Mouse (Mus musculus) heart, embryonic 14.5 days (tissue): Measurements from ENCODE around the gene Blvrb. TPM values are rescaled to one million over a fixed set of nuclear protein-coding genes. Genes with fewer than 3 reads are reported as not detected.

Source experiments
- ATAC-seq: fragments of 200-750 bp; cut with Nextera tagmentation; 2 replicates; pipeline ENCODE4 v1.8.0; 2017; ENCODE audit warnings: low read depth, moderate TSS enrichment; ENCODE audit not compliant: insufficient number of reproducible peaks, insufficient read depth, low FRiP score
- H3K27ac ChIP-seq, 2 experiments: fragments of 200-500 bp in 1 of 2; fragments of 300-500 bp in 1 of 2; sonication (generic) in 1 of 2; replicated peaks in 1 of 2; 2 replicates each; pipeline ENCODE4 v1.5.1; 2012 to 2014; ENCODE audit warnings: low read depth in 2 of 2, low read length in 2 of 2, control low read depth in 1 of 2, mild to moderate bottlenecking in 1 of 2, mixed read lengths in 1 of 2; ENCODE audit not compliant: control insufficient read depth in 1 of 2, insufficient read depth in 1 of 2
- H3K27me3 ChIP-seq: fragments of 300-500 bp; sonication (generic); 2 replicates; pipeline ENCODE4 v1.6.1; 2014; ENCODE audit warnings: mild to moderate bottlenecking, low read length, control low read depth; ENCODE audit not compliant: control insufficient read depth, insufficient read depth
- H3K36me3 ChIP-seq: fragments of 300-500 bp; sonication (generic); 2 replicates; pipeline ENCODE4 v1.6.1; 2014; ENCODE audit warnings: mild to moderate bottlenecking, control low read depth, low read length, mixed read lengths; ENCODE audit not compliant: control insufficient read depth, insufficient read depth
- H3K4me1 ChIP-seq, 2 experiments: fragments of 200-500 bp in 1 of 2; fragments of 300-500 bp in 1 of 2; sonication (generic) in 1 of 2; 2 replicates each; pipeline ENCODE4 v1.6.1; 2012 to 2014; ENCODE audit warnings: low read length in 2 of 2, control low read depth in 1 of 2, mixed read lengths in 1 of 2; ENCODE audit not compliant: control insufficient read depth in 2 of 2, insufficient read depth in 2 of 2
- H3K4me2 ChIP-seq: fragments of 300-500 bp; sonication (generic); 2 replicates; pipeline ENCODE4 v1.6.1; 2014; ENCODE audit warnings: mild to moderate bottlenecking, low read length
- H3K4me3 ChIP-seq, 2 experiments: fragments of 200-500 bp in 1 of 2; fragments of 300-500 bp in 1 of 2; sonication (generic) in 1 of 2; 2 replicates each; pipeline ENCODE4 v1.5.1; 2012 to 2014; ENCODE audit warnings: low read length in 2 of 2, mild to moderate bottlenecking in 2 of 2, control low read depth in 1 of 2, low read depth in 1 of 2, moderate library complexity in 1 of 2; ENCODE audit not compliant: control insufficient read depth in 1 of 2, insufficient read depth in 1 of 2
- H3K9ac ChIP-seq: fragments of 300-500 bp; sonication (generic); 2 replicates; pipeline ENCODE4 v1.6.1; 2014; ENCODE audit warnings: mild to moderate bottlenecking, low read length
- H3K9me3 ChIP-seq: fragments of 300-500 bp; sonication (generic); 2 replicates; pipeline ENCODE4 v1.6.1; 2016; ENCODE audit warnings: low read length, control low read depth; ENCODE audit not compliant: control insufficient read depth
- WGBS: fragments of 180-500 bp; shearing (Covaris S2); extraction: QIAGEN DNeasy Blood & Tissue Kit; methylation state at CpG from one replicate; pipeline ENCODE4 v1.1.7; 2014; 5-methylcytosine and 5-hydroxymethylcytosine counted together
- polyA plus RNA-seq: library from polyadenylated mRNA; unstranded; fragments of >200 nt; fragmentation: Nextera tagmentation; extraction: Ambion mirVana; gene quantifications from 2 replicates; pipeline ENCODE4 v1.2.1, GENCODE M21; 2014

Blvrb gene
- polyA plus RNA-seq, 1 experiment from 2014 or later, result 49.7 TPM

DNA sequence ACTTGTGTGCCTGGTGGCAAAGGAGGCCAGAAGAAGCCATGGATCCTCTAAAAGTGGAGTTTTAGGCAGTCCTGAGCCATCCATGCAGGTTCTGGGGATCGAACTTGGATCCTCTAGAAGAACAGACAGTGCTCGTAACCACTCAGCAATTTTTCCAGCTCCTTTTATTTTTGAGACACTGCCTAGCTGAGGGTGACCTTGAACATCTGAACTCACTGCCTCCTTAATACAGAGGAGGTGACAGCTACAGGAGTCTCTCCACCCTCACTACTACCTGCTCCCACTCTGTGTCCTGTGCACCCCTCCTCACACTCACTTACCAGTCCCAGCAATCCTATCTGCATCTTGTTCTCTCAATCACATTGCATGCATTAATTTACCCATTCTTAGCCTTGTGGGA, 27.8 kb downstream of the Blvrb start:
- Histone ChIP-seq H3K27me3 (no peaks in the 10 kb centered on the region), H3K9ac (peak overlapping the region; percentile 47; the same call in 1 of the 2 replicates), H3K9me3 (no peaks in the 10 kb centered on the region), H3K27ac (peak overlapping the region in 1 of 2 experiments; percentile 56; a peak in 1 of 4 replicates), H3K4me1 (peaks cover 4 to 14% of the 10 kb centered on the region in 2 experiments; a peak in 3 of 4 replicates), H3K36me3 (peaks cover 21% of the 10 kb centered on the region), H3K4me3 (peak overlapping the region in 1 of 2 experiments; percentile 77; a peak in 1 of 4 replicates), H3K4me2 (peak overlapping the region; percentile 59)
- WGBS, result 89% methylated on average over 2 of the region's 2 CpGs
- ATAC-seq, result no peak

DNA sequence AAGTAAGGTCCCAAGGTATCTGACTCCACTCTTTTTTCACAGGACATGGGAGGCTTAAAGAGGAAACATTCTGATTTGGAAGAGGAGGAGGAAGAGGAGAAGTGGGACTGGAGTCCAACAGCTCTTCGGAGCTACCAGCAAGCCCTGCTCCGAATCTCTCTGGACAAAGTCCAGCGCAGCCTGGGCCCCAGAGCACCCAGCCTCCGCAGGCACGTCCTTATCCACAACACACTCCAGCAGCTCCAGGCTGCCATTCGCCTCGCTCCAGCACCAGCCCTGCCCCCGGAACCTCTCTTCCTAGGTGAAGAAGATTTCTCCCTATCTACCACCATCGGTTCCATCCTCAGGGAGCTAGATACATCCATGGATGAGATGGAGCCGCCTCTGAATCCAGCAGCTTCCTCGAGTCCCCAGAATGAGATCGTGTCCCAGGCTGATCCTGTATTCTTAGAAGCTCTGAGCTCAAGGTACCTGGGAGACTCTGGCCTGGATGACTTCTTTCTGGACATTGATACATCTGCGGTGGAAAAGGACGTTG, 28.4 kb downstream of the Blvrb start:
- Histone ChIP-seq H3K36me3 (peaks cover 21% of the 10 kb centered on the region), H3K4me3 (no peak overlapping the region), H3K9ac (0 out of 2 replicates have a peak overlapping the region, but pooled peaks have one; percentile 3), H3K9me3 (no peaks in the 10 kb centered on the region), H3K4me1 (peaks cover 9 to 20% of the 10 kb centered on the region in 2 experiments), H3K27me3 (no peaks in the 10 kb centered on the region), H3K27ac (peak overlapping the region in 1 of 2 experiments; percentile 56; a peak in 1 of 4 replicates), H3K4me2 (peak overlapping the region; percentile 4; the same call in 1 of the 2 replicates)
- 81% methylated on average over 14 of the region's 14 CpGs for WGBS
- ATAC-seq, result no peak

GRCm38 (mm10) chr7:27478561-27478960, 30.8 kb downstream of the Blvrb start:
- ATAC-seq, result no peak
- 75% methylated on average over 7 of the region's 7 CpGs for WGBS
- peaks cover 21% of the 10 kb centered on the region for H3K36me3 ChIP-seq
- H3K4me1 ChIP-seq, result peaks cover 13 to 18% of the 10 kb centered on the region in 2 experiments
- H3K27me3 ChIP-seq, result no peaks in the 10 kb centered on the region
- H3K9me3 ChIP-seq, result no peaks in the 10 kb centered on the region
- no peak overlapping the region for H3K27ac ChIP-seq
- no peak overlapping the region for H3K9ac ChIP-seq
- H3K4me3 ChIP-seq, result no peak overlapping the region
- H3K4me2 ChIP-seq, result no peak overlapping the region

GRCm38 (mm10) chr7:27479750-27480149, 32.0 kb downstream of the Blvrb start:
- ATAC-seq, result no peak
- H3K36me3 ChIP-seq, result peaks cover 21% of the 10 kb centered on the region
- H3K27me3 ChIP-seq, result no peaks in the 10 kb centered on the region
- peaks cover 13 to 18% of the 10 kb centered on the region in 2 experiments for H3K4me1 ChIP-seq
- no peak overlapping the region for H3K9ac ChIP-seq
- no peak overlapping the region for H3K27ac ChIP-seq
- no peak overlapping the region for H3K4me3 ChIP-seq
- WGBS, result 86% methylated on average over 1 of the region's 1 CpGs
- no peaks in the 10 kb centered on the region for H3K9me3 ChIP-seq
- H3K4me2 ChIP-seq, result no peak overlapping the region

DNA sequence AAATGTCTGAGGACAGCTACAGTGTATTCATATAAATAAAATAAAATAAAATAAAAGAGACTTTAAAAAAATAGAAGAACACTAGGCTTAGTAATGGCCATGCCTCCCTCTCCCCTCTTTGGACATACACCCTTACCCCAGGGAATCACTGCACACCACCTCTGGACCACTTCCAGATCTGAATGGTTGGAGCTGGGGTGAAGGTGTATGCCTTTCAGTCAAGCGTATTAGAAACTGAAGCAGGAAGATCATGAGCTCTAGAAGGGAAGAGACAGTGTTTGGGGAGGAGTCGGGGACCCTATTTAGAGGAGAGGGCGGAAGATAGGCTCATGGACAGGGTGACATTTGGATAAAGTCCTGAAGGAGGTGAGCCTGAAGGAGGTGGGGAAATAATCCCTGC, 32.7 kb downstream of the Blvrb start:
- Histone ChIP-seq H3K9me3 (no peaks in the 10 kb centered on the region), H3K27me3 (no peaks in the 10 kb centered on the region), H3K27ac (peak overlapping the region; percentile 67 to 86), H3K4me2 (peak overlapping the region; percentile 61), H3K36me3 (peaks cover 21% of the 10 kb centered on the region), H3K4me3 (no peak overlapping the region), H3K9ac (peak overlapping the region; percentile 60; the same call in 1 of the 2 replicates), H3K4me1 (peaks cover 12 to 15% of the 10 kb centered on the region in 2 experiments)
- WGBS, result 56% methylated on average over 3 of the region's 3 CpGs
- no peak for ATAC-seq

GRCm38 (mm10) chr7:27480927-27481626, 33.3 kb downstream of the Blvrb start:
- ATAC-seq, result no peak
- Histone ChIP-seq H3K27ac (peak overlapping the region; percentile 67 to 86), H3K27me3 (no peaks in the 10 kb centered on the region), H3K4me2 (peak overlapping the region; percentile 61), H3K4me3 (peak overlapping the region; percentile 16 to 31), H3K9ac (peak overlapping the region; percentile 60), H3K4me1 (peaks cover 9 to 14% of the 10 kb centered on the region in 2 experiments), H3K36me3 (peaks cover 19% of the 10 kb centered on the region), H3K9me3 (no peaks in the 10 kb centered on the region)
- 13% methylated on average over 11 of the region's 11 CpGs for WGBS

GRCm38 (mm10) chr7:27481627-27481969, 33.8 kb downstream of the Blvrb start:
- WGBS, result 1% methylated on average over 10 of the region's 12 CpGs
- H3K4me1 ChIP-seq, result peaks cover 9 to 14% of the 10 kb centered on the region in 2 experiments
- peak; percentile 93 for ATAC-seq
- peak overlapping the region; percentile 86 to 90 for H3K27ac ChIP-seq
- no peaks in the 10 kb centered on the region for H3K9me3 ChIP-seq
- peak overlapping the region; percentile 61 for H3K4me2 ChIP-seq
- peak overlapping the region; percentile 16 to 31 for H3K4me3 ChIP-seq
- no peaks in the 10 kb centered on the region for H3K27me3 ChIP-seq
- H3K36me3 ChIP-seq, result peaks cover 13% of the 10 kb centered on the region
- H3K9ac ChIP-seq, result peak overlapping the region; percentile 60
